In genomic region chr4:140721968-140722490, GRCm38 (mm10) we compare ENCODE assay signal across 30 mouse cellular contexts. TPM values are rescaled to one million over a fixed set of nuclear protein-coding genes. Genes with fewer than 3 reads are reported as not detected.
DNase-seq lines count a peak whose midpoint lies in the region; ATAC-seq lines count a peak whose summit lies in the region.
"Had no signal": no experiment of that assay in that cellular context is flagged by ENCODE, and none has a peak within 500 bp of the region (broad histone marks: within the 10 kb centered on the region; RNA-seq: fewer than 3 reads in every experiment).

No protein-coding gene starts in this region.

- WGBS in lung, embryonic 15.5 days: 69% methylated on average over 20 of the region's 20 CpGs
- WGBS in neural tube, embryonic 13.5 days: 89% methylated on average over 20 of the region's 20 CpGs
- WGBS in embryonic facial prominence, embryonic 15.5 days: 62% methylated on average over 20 of the region's 20 CpGs
- WGBS in forebrain, embryonic 13.5 days: 91% methylated on average over 20 of the region's 20 CpGs
- 89% methylated on average over 20 of the region's 20 CpGs for WGBS in forebrain, embryonic 15.5 days

- H3K27me3 ChIP-seq in lung, embryonic 15.5 days: no peaks in the 10 kb centered on the region
- no peaks in the 10 kb centered on the region for H3K27me3 ChIP-seq in neural tube, embryonic 13.5 days
- H3K27me3 ChIP-seq in embryonic facial prominence, embryonic 15.5 days: no peaks in the 10 kb centered on the region
- no peaks in the 10 kb centered on the region for H3K27me3 ChIP-seq in forebrain, embryonic 13.5 days
- no peaks in the 10 kb centered on the region for H3K27me3 ChIP-seq in forebrain, embryonic 15.5 days
- H3K27me3 ChIP-seq: heart, embryonic 15.5 days; hindbrain, embryonic 13.5 days; midbrain, embryonic 15.5 days; neural tube, embryonic 12.5 days had no signal

- no peak overlapping the region for H3K4me3 ChIP-seq in lung, embryonic 15.5 days
- H3K4me3 ChIP-seq in neural tube, embryonic 13.5 days: no peak overlapping the region
- H3K4me3 ChIP-seq in embryonic facial prominence, embryonic 15.5 days (replicated peaks): no peak overlapping the region
- H3K4me3 ChIP-seq in forebrain, embryonic 13.5 days: no peak overlapping the region
- no peak overlapping the region for H3K4me3 ChIP-seq in forebrain, embryonic 15.5 days
- H3K4me3 ChIP-seq: heart, embryonic 15.5 days; hindbrain, embryonic 13.5 days; midbrain, embryonic 10.5 days; midbrain, embryonic 15.5 days; neural tube, embryonic 12.5 days had no signal

- peak overlapping the region; percentile 20; the same call in 1 of the 2 replicates for H3K27ac ChIP-seq in lung, embryonic 15.5 days
- H3K27ac ChIP-seq in neural tube, embryonic 13.5 days (replicated peaks): 0 out of 2 replicates have a peak overlapping the region, but pooled peaks have one; percentile 3
- peak overlapping the region; percentile 28; the same call in 1 of the 2 replicates for H3K27ac ChIP-seq in embryonic facial prominence, embryonic 15.5 days (replicated peaks)
- H3K27ac ChIP-seq in forebrain, embryonic 13.5 days: no peak overlapping the region
- no peak overlapping the region for H3K27ac ChIP-seq in forebrain, embryonic 15.5 days (replicated peaks)
- H3K27ac ChIP-seq: heart, embryonic 15.5 days; hindbrain, embryonic 13.5 days; midbrain, embryonic 10.5 days; midbrain, embryonic 15.5 days; neural tube, embryonic 12.5 days had no signal

- no peaks in the 10 kb centered on the region for H3K9me3 ChIP-seq in lung, embryonic 15.5 days
- H3K9me3 ChIP-seq in neural tube, embryonic 13.5 days: no peaks in the 10 kb centered on the region
- H3K9me3 ChIP-seq in embryonic facial prominence, embryonic 15.5 days (replicated peaks): no peaks in the 10 kb centered on the region
- H3K9me3 ChIP-seq in forebrain, embryonic 13.5 days (replicated peaks): no peaks in the 10 kb centered on the region
- no peaks in the 10 kb centered on the region for H3K9me3 ChIP-seq in forebrain, embryonic 15.5 days
- H3K9me3 ChIP-seq: heart, embryonic 15.5 days; hindbrain, embryonic 13.5 days; midbrain, embryonic 10.5 days; midbrain, embryonic 15.5 days; neural tube, embryonic 12.5 days had no signal

- no peak overlapping the region for H3K9ac ChIP-seq in lung, embryonic 15.5 days
- no peak overlapping the region for H3K9ac ChIP-seq in neural tube, embryonic 13.5 days
- no peak overlapping the region for H3K9ac ChIP-seq in embryonic facial prominence, embryonic 15.5 days
- H3K9ac ChIP-seq in forebrain, embryonic 13.5 days: no peak overlapping the region
- H3K9ac ChIP-seq in forebrain, embryonic 15.5 days (replicated peaks): no peak overlapping the region
- H3K9ac ChIP-seq: heart, embryonic 15.5 days; hindbrain, embryonic 13.5 days; midbrain, embryonic 15.5 days; neural tube, embryonic 12.5 days had no signal

- H3K4me2 ChIP-seq in lung, embryonic 15.5 days: no peak overlapping the region
- H3K4me2 ChIP-seq in neural tube, embryonic 13.5 days: no peak overlapping the region
- no peak overlapping the region for H3K4me2 ChIP-seq in embryonic facial prominence, embryonic 15.5 days (replicated peaks)
- H3K4me2 ChIP-seq in forebrain, embryonic 13.5 days: no peak overlapping the region
- H3K4me2 ChIP-seq in forebrain, embryonic 15.5 days (replicated peaks): no peak overlapping the region
- H3K4me2 ChIP-seq: heart, embryonic 15.5 days; hindbrain, embryonic 13.5 days; liver, embryonic 11.5 days; midbrain, embryonic 15.5 days; neural tube, embryonic 12.5 days had no signal

- no peak for ATAC-seq in lung, embryonic 15.5 days (ENCODE audit: borderline replicate concordance, extremely low read depth, low FRiP score, low TSS enrichment)
- ATAC-seq in neural tube, embryonic 13.5 days (ENCODE audit: low read depth): no peak
- ATAC-seq in embryonic facial prominence, embryonic 15.5 days (ENCODE audit: insufficient number of reproducible peaks, low FRiP score, low TSS enrichment, low read depth): no peak
- no peak for ATAC-seq in forebrain, embryonic 13.5 days
- no peak for ATAC-seq in forebrain, embryonic 15.5 days (replicated peaks)
- ATAC-seq: activated CD4-positive, CD25-positive, alpha-beta regulatory T cell, adult 4 months; forebrain, embryonic 16.5 days; midbrain, embryonic 15.5 days had no signal

- 0 out of 2 replicates have a peak, but pooled peaks cover 8% of the 10 kb centered on the region for H3K4me1 ChIP-seq in lung, embryonic 15.5 days
- peaks cover 13% of the 10 kb centered on the region; the same call in 1 of the 2 replicates for H3K4me1 ChIP-seq in neural tube, embryonic 13.5 days (replicated peaks)
- H3K4me1 ChIP-seq in embryonic facial prominence, embryonic 15.5 days: peaks cover 9% of the 10 kb centered on the region
- H3K4me1 ChIP-seq in forebrain, embryonic 13.5 days: no peaks in the 10 kb centered on the region
- H3K4me1 ChIP-seq in forebrain, embryonic 15.5 days: peaks cover 5% of the 10 kb centered on the region; the same call in 1 of the 2 replicates
- H3K4me1 ChIP-seq: neural tube, embryonic 12.5 days had no signal

- no peak for DNase-seq in lung, postnatal 14 days
- no peak for DNase-seq in neural tube, embryonic 10.5 days (ENCODE audit: extremely low spot score, low spot score)
- DNase-seq: adrenal gland, adult 2 months; adrenal gland, postnatal 36 days; B cell, adult 2 months; cerebellum, adult 18-20 months; gastrocnemius, postnatal 10 days; heart, postnatal 4 days; kidney, adult 11 months; kidney, postnatal 14 days; layer of hippocampus, adult 9-11 months; right cerebral cortex, postnatal 14 days had no signal

- peaks cover 60% of the 10 kb centered on the region for H3K36me3 ChIP-seq in lung, embryonic 15.5 days
- peaks cover 63% of the 10 kb centered on the region for H3K36me3 ChIP-seq in neural tube, embryonic 13.5 days
- H3K36me3 ChIP-seq in embryonic facial prominence, embryonic 15.5 days: peaks cover 61% of the 10 kb centered on the region
- peaks cover 92% of the 10 kb centered on the region for H3K36me3 ChIP-seq in forebrain, embryonic 13.5 days (ENCODE audit: poor library complexity, severe bottlenecking)
- H3K36me3 ChIP-seq in forebrain, embryonic 15.5 days: peaks cover 55% of the 10 kb centered on the region

RNA-seq across cellular contexts. Expression of gene Padi6, which starts 20.4 kb away (rescaled TPM):
- 0.06 TPM in 1 of 2 replicates, not detected in the other for polyA plus RNA-seq in lung, embryonic 15.5 days (2015; fragmentation: Nextera tagmentation; extraction: Ambion mirVana)
- polyA plus RNA-seq in neural tube, embryonic 13.5 days (2015; fragmentation: Nextera tagmentation; extraction: Ambion mirVana): not detected in 2 replicates
- polyA plus RNA-seq in embryonic facial prominence, embryonic 15.5 days (2015; fragmentation: Nextera tagmentation; extraction: Ambion mirVana): not detected in 2 replicates
- polyA plus RNA-seq in forebrain, embryonic 13.5 days (2015; fragmentation: Nextera tagmentation; extraction: Ambion mirVana): not detected in 2 replicates
- polyA plus RNA-seq in forebrain, embryonic 15.5 days (2015; fragmentation: Nextera tagmentation; extraction: Ambion mirVana): 0.06 and 0.10 TPM in 2 replicates
- polyA plus RNA-seq: activated CD4-positive, CD25-positive, alpha-beta regulatory T cell, adult 4 months; adrenal gland, adult 2 months; brain, embryonic 14.5 days; forebrain, embryonic 16.5 days; heart, embryonic 15.5 days; hindbrain, embryonic 13.5 days; kidney, embryonic 14.5 days; liver, embryonic 11.5 days; liver, embryonic 16.5 days; neural tube, embryonic 12.5 days; small intestine, adult 2 months; stomach, embryonic 14.5 days had no signal

RNA-seq across cellular contexts. Expression of gene Rcc2, which starts 21.7 kb away (rescaled TPM):
- polyA plus RNA-seq in lung, embryonic 15.5 days (2015; fragmentation: Nextera tagmentation; extraction: Ambion mirVana): 58.0 and 58.8 TPM in 2 replicates
- polyA plus RNA-seq in neural tube, embryonic 13.5 days (2015; fragmentation: Nextera tagmentation; extraction: Ambion mirVana): 23.4 and 30.7 TPM in 2 replicates
- polyA plus RNA-seq in embryonic facial prominence, embryonic 15.5 days (2015; fragmentation: Nextera tagmentation; extraction: Ambion mirVana): 47.0 and 55.0 TPM in 2 replicates
- polyA plus RNA-seq in forebrain, embryonic 13.5 days (2015; fragmentation: Nextera tagmentation; extraction: Ambion mirVana): 34.0 and 35.5 TPM in 2 replicates
- 36.1 and 51.2 TPM in 2 replicates for polyA plus RNA-seq in forebrain, embryonic 15.5 days (2015; fragmentation: Nextera tagmentation; extraction: Ambion mirVana)

RNA-seq across cellular contexts. Expression of gene Padi4, which starts 52.0 kb away (rescaled TPM):
- 1.8 and 2.1 TPM in 2 replicates for polyA plus RNA-seq in lung, embryonic 15.5 days (2015; fragmentation: Nextera tagmentation; extraction: Ambion mirVana)
- 0.08 and 0.12 TPM in 2 replicates for polyA plus RNA-seq in neural tube, embryonic 13.5 days (2015; fragmentation: Nextera tagmentation; extraction: Ambion mirVana)
- 1.7 and 1.9 TPM in 2 replicates for polyA plus RNA-seq in embryonic facial prominence, embryonic 15.5 days (2015; fragmentation: Nextera tagmentation; extraction: Ambion mirVana)
- polyA plus RNA-seq in forebrain, embryonic 13.5 days (2015; fragmentation: Nextera tagmentation; extraction: Ambion mirVana): 0.26 and 0.30 TPM in 2 replicates
- polyA plus RNA-seq in forebrain, embryonic 15.5 days (2015; fragmentation: Nextera tagmentation; extraction: Ambion mirVana): 0.06 TPM in 1 of 2 replicates, not detected in the other

RNA-seq across cellular contexts. Expression of gene Arhgef10l, which starts 56.2 kb away (rescaled TPM):
- polyA plus RNA-seq in lung, embryonic 15.5 days (2015; fragmentation: Nextera tagmentation; extraction: Ambion mirVana): 14.8 and 16.6 TPM in 2 replicates
- polyA plus RNA-seq in neural tube, embryonic 13.5 days (2015; fragmentation: Nextera tagmentation; extraction: Ambion mirVana): 28.6 and 28.8 TPM in 2 replicates
- polyA plus RNA-seq in embryonic facial prominence, embryonic 15.5 days (2015; fragmentation: Nextera tagmentation; extraction: Ambion mirVana): 17.0 and 18.6 TPM in 2 replicates
- polyA plus RNA-seq in forebrain, embryonic 13.5 days (2015; fragmentation: Nextera tagmentation; extraction: Ambion mirVana): 20.2 and 22.0 TPM in 2 replicates
- 24.5 and 26.9 TPM in 2 replicates for polyA plus RNA-seq in forebrain, embryonic 15.5 days (2015; fragmentation: Nextera tagmentation; extraction: Ambion mirVana)
- polyA plus RNA-seq: activated CD4-positive, CD25-positive, alpha-beta regulatory T cell, adult 4 months had no signal

Comparison
In these comparisons a context has a peak if more than half of its experiments do, and no peak if none do; other contexts are left out.
1. H3K27ac ChIP-seq: peak in lung, embryonic 15.5 days (single experiment), neural tube, embryonic 13.5 days (single experiment) and embryonic facial prominence, embryonic 15.5 days (single experiment); none in forebrain, embryonic 13.5 days (single experiment) and forebrain, embryonic 15.5 days (single experiment).